Mouse (Mus musculus) cortical plate, adult 2 months (tissue): ENCODE results near the gene Aldh18a1. TPM values are rescaled to one million over a fixed set of nuclear protein-coding genes. Genes with fewer than 3 reads are reported as not detected.
"Not testable (repeated sequence)": the region's sequence is repeated elsewhere in the genome, so short reads cannot be mapped to it uniquely, and the experiment has no call there.

Experiments
- H3K27ac ChIP-seq: fragments of 200-500 bp; 2 replicates; pipeline ENCODE4 v1.5.1; 2012; ENCODE audit warnings: low read length, control low read depth, inconsistent platforms; ENCODE audit not compliant: insufficient read depth
- H3K4me1 ChIP-seq: fragments of 200-500 bp; 2 replicates; pipeline ENCODE4 v1.6.1; 2011; ENCODE audit warnings: low read length; ENCODE audit not compliant: control insufficient read depth, insufficient read depth
- H3K4me3 ChIP-seq: fragments of 200-500 bp; 2 replicates; pipeline ENCODE4 v1.5.1; 2011; ENCODE audit warnings: mild to moderate bottlenecking, low read length, control low read depth; ENCODE audit not compliant: insufficient read depth
- CTCF ChIP-seq: fragments of 200-500 bp; IDR thresholded peaks from 2 replicates; pipeline ENCODE4 v1.5.1; 2011; ENCODE audit warnings: mild to moderate bottlenecking, control low read depth, low read length; ENCODE audit not compliant: insufficient read depth; ENCODE audit errors: extremely low read depth
- POLR2A ChIP-seq: fragments of 200-500 bp; IDR thresholded peaks from 2 replicates; pipeline ENCODE4 v1.6.1; 2011; ENCODE audit warnings: mild to moderate bottlenecking, low read length, control low read depth; ENCODE audit not compliant: insufficient read depth; ENCODE audit errors: extremely low read depth
- polyA plus RNA-seq: library from polyadenylated mRNA; depleted of rRNA; stranded (reverse); fragments of >200 nt; gene quantifications from 2 replicates; pipeline ENCODE4 v1.2.3, GENCODE M21; 2012

Gene Aldh18a1
- polyA plus RNA-seq, 1 experiment: 20.4 TPM

GRCm38 (mm10) chr19:40616021-40616420 is 27.8 kb upstream of the Aldh18a1 start:
- Histone ChIP-seq H3K4me1 (peaks cover 2% of the 10 kb centered on the region; the same call in 1 of the 2 replicates), H3K27ac (no peak overlapping the region), H3K4me3 (no peak overlapping the region)
- TF ChIP-seq CTCF (no peak), POLR2A (no peak)

- Histone ChIP-seq H3K4me1 (peaks cover 2% of the 10 kb centered on the region; the same call in 1 of the 2 replicates), H3K27ac (no peak overlapping the region), H3K4me3 (no peak overlapping the region)
- TF ChIP-seq CTCF (no peak), POLR2A (no peak)
Observed at GRCm38 (mm10) chr19:40614811-40615210, 26.5 kb upstream of the Aldh18a1 start.

- TF ChIP-seq CTCF: peak; percentile 83
- TF ChIP-seq POLR2A: peak; percentile 88
- Histone ChIP-seq H3K4me1 (peaks cover 2% of the 10 kb centered on the region; the same call in 1 of the 2 replicates), H3K4me3 (peak within 1 kb of the TSS; percentile 67), H3K27ac (no peak within 1 kb of the TSS)
Observed at GRCm38 (mm10) chr19:40611830-40612506, 23.7 kb upstream of the Aldh18a1 start, which contains the start of the genes Tctn3 and Entpd1. Gene Tctn3 (minus strand): TSS chr19:40612233. Gene Entpd1 (plus strand): TSS chr19:40612366.

- Histone ChIP-seq H3K4me3 (no peak overlapping the region), H3K27ac (no peak overlapping the region), H3K4me1 (peaks cover 2% of the 10 kb centered on the region; the same call in 1 of the 2 replicates)
- no peak for TF ChIP-seq POLR2A
- no peak for TF ChIP-seq CTCF
Observed at GRCm38 (mm10) chr19:40607676-40608075, 19.4 kb upstream of the Aldh18a1 start.

GRCm38 (mm10) chr19:40605189-40605588 is 16.9 kb upstream of the Aldh18a1 start:
- no peak overlapping the region for H3K4me3 ChIP-seq
- TF ChIP-seq CTCF (no peak), POLR2A (no peak)
- no peaks in the 10 kb centered on the region for H3K4me1 ChIP-seq
- H3K27ac ChIP-seq: no peak overlapping the region

GRCm38 (mm10) chr19:40601870-40602269 is 13.6 kb upstream of the Aldh18a1 start:
- Histone ChIP-seq H3K4me1 (no peaks in the 10 kb centered on the region), H3K27ac (no peak overlapping the region), H3K4me3 (no peak overlapping the region)
- TF ChIP-seq CTCF: no peak
- TF ChIP-seq POLR2A: no peak

- H3K27ac ChIP-seq: not testable (repeated sequence)
Observed at GRCm38 (mm10) chr19:40600846-40601245, 12.6 kb upstream of the Aldh18a1 start.

GRCm38 (mm10) chr19:40595831-40596230 is 7.6 kb upstream of the Aldh18a1 start:
- TF ChIP-seq CTCF (no peak), POLR2A (no peak)

More at GRCm38 (mm10) chr19:40600846-40601245, 12.6 kb upstream of the Aldh18a1 start:
- H3K4me1 ChIP-seq, H3K4me3 ChIP-seq: not testable (repeated sequence)

GRCm38 (mm10) chr19:40595231-40595630 is 7.0 kb upstream of the Aldh18a1 start:
- no peak for TF ChIP-seq CTCF
- TF ChIP-seq POLR2A: no peak
- Histone ChIP-seq H3K4me1 (no peaks in the 10 kb centered on the region), H3K4me3 (no peak overlapping the region), H3K27ac (no peak overlapping the region)

More at GRCm38 (mm10) chr19:40595831-40596230, 7.6 kb upstream of the Aldh18a1 start:
- Histone ChIP-seq H3K27ac (no peak overlapping the region), H3K4me3 (no peak overlapping the region), H3K4me1 (no peaks in the 10 kb centered on the region)

- Histone ChIP-seq H3K4me1 (peaks cover 4% of the 10 kb centered on the region), H3K4me3 (peak overlapping the region; percentile 8; the same call in 1 of the 2 replicates), H3K27ac (no peak overlapping the region)
- no peak for TF ChIP-seq POLR2A
- no peak for TF ChIP-seq CTCF
Observed at GRCm38 (mm10) chr19:40589530-40589880, 1.2 kb upstream of the Aldh18a1 start.
